ENCODE assay signal across 26 mouse cellular contexts in genomic region chr4:96622474-96622873, GRCm38 (mm10). TPM values are rescaled to one million over a fixed set of nuclear protein-coding genes. Genes with fewer than 3 reads are reported as not detected.
DNase-seq lines count a peak whose midpoint lies in the region; ATAC-seq and TF ChIP-seq lines count a peak whose summit lies in the region.
"Had no signal": no experiment of that assay in that cellular context is flagged by ENCODE, and none has a peak within 500 bp of the region (broad histone marks: within the 10 kb centered on the region; RNA-seq: fewer than 3 reads in every experiment).

No protein-coding gene starts in this region.

- H3K9me3 ChIP-seq in kidney, embryonic 16.5 days (ENCODE audit: low read length): peaks cover 7% of the 10 kb centered on the region
- H3K9me3 ChIP-seq in liver, embryonic 11.5 days (ENCODE audit: control insufficient read depth, low read length): no peaks in the 10 kb centered on the region
- H3K9me3 ChIP-seq: embryonic facial prominence, embryonic 15.5 days; forebrain, embryonic 12.5 days had no signal

- no peak for ATAC-seq in kidney, embryonic 16.5 days (ENCODE audit: low FRiP score, low TSS enrichment)
- ATAC-seq in liver, embryonic 11.5 days (replicated peaks; ENCODE audit: low FRiP score): no peak
- ATAC-seq: forebrain, embryonic 14.5 days; forebrain, embryonic 16.5 days had no signal

- H3K9ac ChIP-seq in kidney, embryonic 16.5 days (replicated peaks; ENCODE audit: low read length): no peak overlapping the region
- no peak overlapping the region for H3K9ac ChIP-seq in liver, adult 2 months (ENCODE audit: low read depth, low read length)
- no peak overlapping the region for H3K9ac ChIP-seq in liver, embryonic 11.5 days (ENCODE audit: low read depth, low read length)
- H3K9ac ChIP-seq: embryonic facial prominence, embryonic 13.5 days; embryonic facial prominence, embryonic 15.5 days; forebrain, embryonic 12.5 days had no signal

- H3K4me2 ChIP-seq in kidney, embryonic 16.5 days (replicated peaks; ENCODE audit: low read depth, low read length): no peak overlapping the region
- no peak overlapping the region for H3K4me2 ChIP-seq in liver, embryonic 11.5 days
- H3K4me2 ChIP-seq: embryonic facial prominence, embryonic 13.5 days; embryonic facial prominence, embryonic 15.5 days; forebrain, embryonic 12.5 days had no signal

- no peak for TF ChIP-seq CTCF in kidney, adult 2 months (conservative IDR thresholded peaks at IDR 0.05; ENCODE audit: insufficient read depth, insufficient read length, low read depth, low read length)
- no peak for TF ChIP-seq CTCF in liver, adult 2 months (IDR thresholded peaks at IDR 0.05; ENCODE audit: low read depth, low read length)

- H3K27me3 ChIP-seq in kidney, adult 2 months (replicated peaks; ENCODE audit: control insufficient read depth, insufficient read depth, low read length): no peaks in the 10 kb centered on the region
- no peaks in the 10 kb centered on the region for H3K27me3 ChIP-seq in kidney, embryonic 16.5 days (ENCODE audit: insufficient read depth, low read length)
- H3K27me3 ChIP-seq in liver, adult 2 months (ENCODE audit: control insufficient read depth, insufficient read depth, low read length): no peaks in the 10 kb centered on the region
- no peaks in the 10 kb centered on the region for H3K27me3 ChIP-seq in liver, embryonic 11.5 days (replicated peaks; ENCODE audit: control insufficient read depth, insufficient read depth, low read length)
- H3K27me3 ChIP-seq: embryonic facial prominence, embryonic 13.5 days; embryonic facial prominence, embryonic 15.5 days; forebrain, embryonic 12.5 days had no signal

- DNase-seq in kidney, adult 2 months: peak; percentile 69
- DNase-seq in liver, adult 2 months (ENCODE audit: extremely low read depth, low read depth, low spot score): peak; percentile 96
- DNase-seq in liver, embryonic 11.5 days (ENCODE audit: low spot score): no peak
- DNase-seq: adrenal gland, adult 8-10 months; adrenal gland, postnatal 25 days; cerebellum, adult 11 months; cerebellum, adult 18-20 months; cerebellum, adult 8-10 months; cerebellum, adult 9-11 months; cerebellum, postnatal 14 days; cerebellum, postnatal 36 days; embryo, embryonic 11 days had no signal

- no peaks in the 10 kb centered on the region; the same call in 1 of the 2 replicates for H3K36me3 ChIP-seq in kidney, adult 2 months (ENCODE audit: control insufficient read depth, insufficient read depth, low read length)
- H3K36me3 ChIP-seq in kidney, embryonic 16.5 days (ENCODE audit: insufficient read depth, low read length): no peaks in the 10 kb centered on the region
- peaks cover 26% of the 10 kb centered on the region for H3K36me3 ChIP-seq in liver, adult 2 months (ENCODE audit: control insufficient read depth, insufficient read depth, low read length)
- no peaks in the 10 kb centered on the region for H3K36me3 ChIP-seq in liver, embryonic 11.5 days (ENCODE audit: control insufficient read depth, insufficient read depth, low read length)
- H3K36me3 ChIP-seq: embryonic facial prominence, embryonic 13.5 days; embryonic facial prominence, embryonic 15.5 days; forebrain, embryonic 10.5 days; forebrain, embryonic 12.5 days had no signal

- H3K4me1 ChIP-seq in kidney, adult 2 months (ENCODE audit: control insufficient read depth, insufficient read depth, low read length): no peaks in the 10 kb centered on the region
- H3K4me1 ChIP-seq in kidney, embryonic 16.5 days (ENCODE audit: insufficient read depth, low read length): no peaks in the 10 kb centered on the region
- H3K4me1 ChIP-seq in liver, adult 2 months (ENCODE audit: control insufficient read depth, insufficient read depth, low read length): peaks cover 15% of the 10 kb centered on the region
- H3K4me1 ChIP-seq in liver, embryonic 11.5 days (replicated peaks; ENCODE audit: control insufficient read depth, insufficient read depth, low read length): no peaks in the 10 kb centered on the region
- H3K4me1 ChIP-seq: embryonic facial prominence, embryonic 13.5 days; embryonic facial prominence, embryonic 15.5 days; forebrain, embryonic 10.5 days; forebrain, embryonic 12.5 days had no signal

- H3K4me3 ChIP-seq in kidney, adult 2 months (ENCODE audit: insufficient read depth, low read depth, low read length): no peak overlapping the region
- H3K4me3 ChIP-seq in kidney, embryonic 16.5 days (ENCODE audit: low read length): no peak overlapping the region
- no peak overlapping the region for H3K4me3 ChIP-seq in liver, adult 2 months (ENCODE audit: insufficient read depth, low read depth, low read length)
- H3K4me3 ChIP-seq in liver, embryonic 11.5 days (ENCODE audit: low read depth, low read length): no peak overlapping the region
- H3K4me3 ChIP-seq: embryonic facial prominence, embryonic 13.5 days; embryonic facial prominence, embryonic 15.5 days; erythroblast, embryonic 14.5 days; forebrain, embryonic 10.5 days; forebrain, embryonic 12.5 days had no signal

- TF ChIP-seq POLR2A in kidney, adult 2 months (IDR thresholded peaks at IDR 0.05; ENCODE audit: low read depth, low read length): no peak
- TF ChIP-seq POLR2A in liver, adult 2 months (IDR thresholded peaks at IDR 0.05; ENCODE audit: extremely low read depth, insufficient read depth, low read length): no peak

- 90% methylated on average over 1 of the region's 1 CpGs for WGBS in kidney, adult 2 months
- 85% methylated on average over 1 of the region's 1 CpGs for WGBS in kidney, embryonic 16.5 days
- WGBS in liver, adult 2 months: 13% methylated on average over 1 of the region's 1 CpGs
- 82% methylated on average over 1 of the region's 1 CpGs for WGBS in liver, embryonic 11.5 days

- no peaks in the 10 kb centered on the region; the same call in 1 of the 2 replicates for H3K79me2 ChIP-seq in liver, adult 2 months (ENCODE audit: control insufficient read depth, insufficient read depth, low read length)

- H3K27ac ChIP-seq in kidney, adult 2 months (ENCODE audit: insufficient read depth, low read depth, low read length): 0 out of 2 replicates have a peak overlapping the region, but pooled peaks have one; percentile 9
- no peak overlapping the region for H3K27ac ChIP-seq in kidney, embryonic 16.5 days (ENCODE audit: low read length)
- peak overlapping the region; percentile 82 for H3K27ac ChIP-seq in liver, adult 2 months (replicated peaks; ENCODE audit: insufficient read depth, low read depth, low read length)
- H3K27ac ChIP-seq in liver, embryonic 11.5 days (ENCODE audit: low read depth, low read length): no peak overlapping the region
- H3K27ac ChIP-seq: embryonic facial prominence, embryonic 13.5 days; embryonic facial prominence, embryonic 15.5 days; forebrain, embryonic 10.5 days; forebrain, embryonic 12.5 days had no signal

RNA-seq across cellular contexts. Expression of gene Cyp2j9, which starts 31.1 kb away (rescaled TPM):
- 6.7 and 9.8 TPM in 2 replicates for polyA plus RNA-seq in kidney, adult 2 months (2012; rRNA removed)
- 3.9 and 4.6 TPM in 2 replicates for polyA plus RNA-seq in kidney, embryonic 16.5 days (2015; fragmentation: Nextera tagmentation; extraction: Ambion mirVana)
- total RNA-seq in liver, adult 2 months (2014; rRNA removed): 8.4 and 9.1 TPM in 2 replicates
- 3.5 and 6.0 TPM in 2 replicates for polyA plus RNA-seq in liver, adult 2 months (2012; rRNA removed)
- polyA plus RNA-seq in liver, embryonic 11.5 days (2014; fragmentation: Nextera tagmentation; extraction: Ambion mirVana): 0.12 and 0.43 TPM in 2 replicates
- total RNA-seq: MEL had no signal
- polyA plus RNA-seq: C2C12; erythroblast, embryonic 14.5 days had no signal

RNA-seq across cellular contexts. Expression of gene Cyp2j5, which starts 41.5 kb away (rescaled TPM):
- 315 and 329 TPM in 2 replicates for polyA plus RNA-seq in kidney, adult 2 months (2012; rRNA removed)
- polyA plus RNA-seq in kidney, embryonic 16.5 days (2015; fragmentation: Nextera tagmentation; extraction: Ambion mirVana): 19.8 and 28.2 TPM in 2 replicates
- 677 and 909 TPM in 2 replicates for total RNA-seq in liver, adult 2 months (2014; rRNA removed)
- 128 and 170 TPM in 2 replicates for polyA plus RNA-seq in liver, adult 2 months (2012; rRNA removed)
- polyA plus RNA-seq in liver, embryonic 11.5 days (2014; fragmentation: Nextera tagmentation; extraction: Ambion mirVana): 0.10 TPM in 2 replicates
- total RNA-seq: adrenal gland, postnatal 25 days; common myeloid progenitor, adult 5-6 weeks; ES-E14; MEL had no signal
- polyA plus RNA-seq: brain, embryonic 14.5 days; C2C12; embryonic facial prominence, embryonic 11.5 days; embryonic facial prominence, embryonic 13.5 days; embryonic facial prominence, embryonic 15.5 days; erythroblast, embryonic 14.5 days; forebrain, embryonic 10.5 days; forebrain, embryonic 12.5 days; forebrain, embryonic 14.5 days; forebrain, embryonic 16.5 days had no signal

Comparison
In these comparisons a context has a peak if more than half of its experiments do, and no peak if none do; other contexts are left out.
1. H3K27ac ChIP-seq: peak in kidney, adult 2 months (single experiment) and liver, adult 2 months (single experiment); none in kidney, embryonic 16.5 days (single experiment) and liver, embryonic 11.5 days (single experiment).
2. RNA of gene Cyp2j5, which starts 41.5 kb away (polyA plus RNA-seq): 315 to 329 TPM in kidney, adult 2 months, 128 to 170 TPM in liver, adult 2 months and 19.8 to 28.2 TPM in kidney, embryonic 16.5 days; 0.10 TPM in liver, embryonic 11.5 days; every median in the first group is over 10 times any median in the second.